Mouse (Mus musculus) spleen, adult 2 months (tissue): ENCODE data around the gene Fgfr2. TPM values are rescaled to one million over a fixed set of nuclear protein-coding genes. Genes with fewer than 3 reads are reported as not detected.

ENCODE experiments used
- DNase-seq, 2 experiments: peaks; one replicate each; pipeline versions ENCODE4 v3.0.0 to v3.0.0-alpha.2; 2012 to 2021; ENCODE audit warnings: low spot score in 2 of 2, low read depth in 1 of 2
- H3K27ac ChIP-seq: fragments of 200-500 bp; 2 replicates; pipeline ENCODE4 v1.5.1; 2012; ENCODE audit warnings: low read length, inconsistent platforms; ENCODE audit not compliant: insufficient read depth
- H3K27me3 ChIP-seq: fragments of 200-500 bp; 2 replicates; pipeline ENCODE4 v1.6.1; 2012; ENCODE audit warnings: mild to moderate bottlenecking, moderate library complexity, low read length, inconsistent platforms; ENCODE audit not compliant: control insufficient read depth, insufficient read depth
- H3K36me3 ChIP-seq: fragments of 200-500 bp; 2 replicates; pipeline ENCODE4 v1.6.1; 2012; ENCODE audit warnings: mild to moderate bottlenecking, low read length, inconsistent platforms; ENCODE audit not compliant: control insufficient read depth, insufficient read depth
- H3K4me1 ChIP-seq: fragments of 200-500 bp; 2 replicates; pipeline ENCODE4 v1.6.1; 2011; ENCODE audit warnings: inconsistent platforms; ENCODE audit not compliant: control insufficient read depth, insufficient read depth, insufficient read length
- H3K4me3 ChIP-seq: fragments of 200-500 bp; 2 replicates; pipeline ENCODE4 v1.5.1; 2011; ENCODE audit warnings: mild to moderate bottlenecking, inconsistent platforms; ENCODE audit not compliant: insufficient read depth, insufficient read length; ENCODE audit errors: extremely low read depth
- CTCF ChIP-seq: fragments of 200-500 bp; IDR thresholded peaks from 2 replicates; pipeline ENCODE4 v1.5.1; 2011; ENCODE audit warnings: mild to moderate bottlenecking, inconsistent platforms; ENCODE audit not compliant: insufficient read depth, insufficient read length, insufficient replicate concordance; ENCODE audit errors: extremely low read depth
- POLR2A ChIP-seq: fragments of 200-500 bp; IDR thresholded peaks from 2 replicates; pipeline ENCODE4 v1.6.1; 2011; ENCODE audit warnings: low read depth, low read length, inconsistent platforms
- WGBS: fragments of 180-500 bp; shearing (Covaris S2); methylation state at CpG from one replicate; pipeline ENCODE4 v1.1.7; 2018; 5-methylcytosine and 5-hydroxymethylcytosine counted together
- polyA plus RNA-seq: library from polyadenylated mRNA; depleted of rRNA; stranded (reverse); fragments of >200 nt; gene quantifications from 2 replicates; pipeline ENCODE4 v1.2.3, GENCODE M21; 2012

Fgfr2 gene
- polyA plus RNA-seq, 1 experiment = 1.6 TPM

DNA sequence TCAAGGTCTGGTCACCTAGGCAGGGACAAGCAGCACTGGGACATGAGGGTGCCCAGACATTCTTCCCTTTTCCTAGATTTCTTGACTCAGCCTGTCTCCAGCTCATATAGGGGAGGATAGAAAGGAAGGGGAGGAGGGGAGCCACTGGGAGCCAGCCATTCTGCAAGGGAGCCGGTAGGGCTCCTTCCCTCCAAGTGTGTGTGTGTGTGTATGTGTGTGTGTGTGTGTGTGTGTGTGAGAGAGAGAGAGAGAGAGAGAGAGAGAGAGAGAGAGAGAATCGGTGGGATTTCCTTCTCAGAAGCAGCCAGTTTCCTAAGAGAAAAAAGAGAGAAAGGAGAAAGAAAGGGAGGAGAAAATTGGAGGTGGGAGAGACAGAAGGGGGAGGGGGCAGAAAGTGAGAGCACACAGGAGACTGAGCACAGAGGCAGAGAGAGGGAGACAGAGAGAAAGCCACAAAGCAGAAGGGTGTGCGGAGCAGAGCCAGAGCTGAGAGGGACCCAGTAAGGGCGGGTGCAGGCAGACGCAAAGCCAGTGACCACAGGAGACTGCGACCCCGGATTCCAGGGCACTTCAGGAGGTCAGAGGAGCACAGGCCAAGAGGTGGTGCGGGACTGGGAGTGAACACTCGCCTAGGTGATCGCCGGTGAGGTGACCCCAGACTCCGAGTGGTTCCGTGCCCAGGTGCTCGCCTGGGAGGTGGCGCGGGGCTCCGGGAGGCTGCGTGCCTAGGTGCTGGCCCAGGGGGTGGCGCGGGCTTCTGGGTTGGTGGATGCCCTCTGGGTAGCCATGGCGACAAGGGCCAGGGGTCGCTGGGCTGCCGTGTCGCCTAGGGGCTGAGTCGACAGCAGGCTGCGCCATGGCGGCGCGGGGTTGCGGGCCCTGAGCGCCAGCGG is 1156.9 kb downstream of the Fgfr2 start, which contains the start of gene Gpr26:
Gene Gpr26, plus strand, starts transcription at position 438 of the 893 bp plus-strand sequence.
- no peak within 1 kb of the TSS for H3K27ac ChIP-seq
- WGBS = 13% methylated on average over 31 of the region's 32 CpGs
- no peaks in the 10 kb centered on the region for H3K27me3 ChIP-seq
- DNase-seq = no peak
- H3K4me1 ChIP-seq = no peaks in the 10 kb centered on the region
- H3K4me3 ChIP-seq = no peak within 1 kb of the TSS
- no peak for TF ChIP-seq CTCF
- TF ChIP-seq POLR2A = no peak
- H3K36me3 ChIP-seq = no peaks in the 10 kb centered on the region

DNA sequence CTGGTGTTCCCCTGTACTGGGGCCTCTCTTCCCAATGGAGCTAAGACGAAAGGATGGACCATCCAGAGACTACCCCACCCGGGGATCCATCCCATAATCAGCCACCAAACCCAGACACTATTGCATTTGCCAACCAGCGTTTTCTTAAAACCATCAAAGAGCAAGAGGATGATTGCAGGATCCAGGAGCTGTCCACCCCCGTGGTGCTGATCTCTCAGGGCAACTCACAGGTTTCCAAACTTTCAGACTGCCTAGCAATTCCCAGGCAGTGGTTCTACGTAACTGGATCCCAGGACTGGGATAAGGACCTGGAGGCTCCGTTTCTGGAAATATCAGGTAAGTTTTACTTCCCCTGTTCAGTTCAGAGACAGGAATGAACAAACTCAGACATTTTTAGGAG is 1162.6 kb downstream of the Fgfr2 start:
- no peaks in the 10 kb centered on the region for H3K36me3 ChIP-seq
- H3K4me3 ChIP-seq = no peak overlapping the region
- DNase-seq = no peak
- TF ChIP-seq POLR2A = no peak
- TF ChIP-seq CTCF = no peak
- no peaks in the 10 kb centered on the region for H3K4me1 ChIP-seq
- H3K27ac ChIP-seq = no peak overlapping the region
- H3K27me3 ChIP-seq = no peaks in the 10 kb centered on the region
- WGBS = 26% methylated on average over 6 of the region's 6 CpGs

DNA sequence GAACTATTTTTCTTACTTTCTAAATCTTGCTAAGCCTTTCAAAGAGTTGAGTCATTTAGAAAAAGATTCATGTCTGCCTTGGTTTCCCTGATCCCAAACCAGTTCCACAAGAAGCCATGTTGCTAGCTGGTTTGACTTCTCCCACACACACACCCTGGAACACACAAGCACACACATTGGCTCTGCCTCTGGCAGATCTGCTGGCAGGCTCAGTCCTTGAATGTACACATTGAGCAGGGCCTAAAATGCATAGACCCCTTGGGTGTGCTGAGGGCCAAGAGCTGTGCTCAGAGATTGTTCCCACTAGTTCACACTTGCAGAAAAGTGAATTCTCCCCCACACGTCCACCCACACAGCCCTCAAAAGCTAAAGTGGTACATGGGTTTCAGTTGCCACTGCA is 1164.4 kb downstream of the Fgfr2 start:
- DNase-seq = no peak
- H3K27me3 ChIP-seq = no peaks in the 10 kb centered on the region
- TF ChIP-seq POLR2A (no peak), CTCF (no peak)
- no peak overlapping the region for H3K27ac ChIP-seq
- no peaks in the 10 kb centered on the region for H3K36me3 ChIP-seq
- no peaks in the 10 kb centered on the region for H3K4me1 ChIP-seq
- 58% methylated on average over 1 of the region's 1 CpGs for WGBS
- H3K4me3 ChIP-seq = no peak overlapping the region

DNA sequence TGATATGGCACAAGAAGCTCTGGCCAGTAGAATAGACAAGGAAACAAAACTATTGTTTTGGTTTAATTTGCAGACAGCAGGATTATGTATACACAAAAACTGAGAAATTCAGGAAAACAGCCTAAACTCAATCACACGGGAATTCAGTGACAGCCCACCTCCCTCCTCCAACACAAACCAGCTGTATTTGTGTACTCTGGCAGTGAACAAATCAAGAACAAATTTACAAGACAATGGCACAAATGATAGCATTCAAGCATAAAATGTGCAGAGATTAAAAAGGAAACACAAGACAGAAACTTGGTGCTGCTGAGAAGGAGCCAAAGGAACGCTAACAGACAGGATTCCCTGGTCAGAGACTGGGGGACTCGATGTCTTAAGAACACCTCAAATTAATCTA is 1169.7 kb downstream of the Fgfr2 start:
- no peak overlapping the region for H3K4me3 ChIP-seq
- DNase-seq = no peak
- no peak for TF ChIP-seq POLR2A
- no peak for TF ChIP-seq CTCF
- H3K27ac ChIP-seq = no peak overlapping the region
- WGBS = 85% methylated on average over 3 of the region's 3 CpGs
- no peaks in the 10 kb centered on the region for H3K27me3 ChIP-seq
- H3K4me1 ChIP-seq = no peaks in the 10 kb centered on the region
- H3K36me3 ChIP-seq = no peaks in the 10 kb centered on the region

DNA sequence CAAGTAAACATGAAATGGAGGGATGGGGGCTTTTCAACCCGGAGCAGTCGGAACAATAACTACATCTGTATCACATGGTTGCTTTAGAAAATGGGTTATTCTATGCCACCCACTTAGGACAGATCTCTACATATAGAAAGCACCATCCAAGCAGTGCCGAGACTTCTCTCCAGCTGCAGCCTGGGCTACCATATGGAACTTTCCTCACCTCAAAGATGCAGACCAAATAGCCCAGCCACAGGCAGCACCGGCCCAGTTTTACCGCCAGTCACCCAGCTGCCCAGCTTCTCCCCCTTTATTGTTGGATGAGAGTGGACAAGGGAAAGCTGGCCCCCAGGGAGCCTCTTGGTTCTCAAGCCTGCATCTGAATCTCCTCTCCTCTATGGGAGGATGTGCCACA is 1172.0 kb downstream of the Fgfr2 start:
- no peak for TF ChIP-seq POLR2A
- no peak for TF ChIP-seq CTCF
- Histone ChIP-seq H3K27ac (no peak overlapping the region), H3K36me3 (no peaks in the 10 kb centered on the region), H3K4me3 (no peak overlapping the region), H3K4me1 (no peaks in the 10 kb centered on the region), H3K27me3 (no peaks in the 10 kb centered on the region)
- no peak for DNase-seq
- 85% methylated on average over 5 of the region's 5 CpGs for WGBS

DNA sequence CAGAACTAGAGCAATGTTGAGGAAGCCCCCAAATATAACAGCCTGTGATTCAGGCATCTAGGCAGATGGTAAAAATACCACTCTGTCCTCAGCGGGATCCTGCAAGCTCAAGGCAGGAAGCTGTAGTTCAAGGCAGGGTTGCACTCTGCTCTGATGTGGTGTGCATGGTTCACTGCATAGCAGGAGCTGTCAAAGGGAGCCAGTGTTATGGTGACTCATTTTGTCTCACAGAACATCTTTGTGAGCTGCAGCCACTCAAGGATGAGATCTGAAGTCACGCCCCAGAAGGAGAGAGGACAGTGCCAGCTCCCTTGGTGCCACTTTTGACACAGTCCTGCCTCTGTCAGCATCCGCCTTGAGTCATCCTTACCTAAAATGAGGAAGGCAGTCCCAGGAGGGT is 1185.5 kb downstream of the Fgfr2 start:
- TF ChIP-seq CTCF (no peak), POLR2A (no peak)
- H3K27me3 ChIP-seq = no peaks in the 10 kb centered on the region
- no peak for DNase-seq
- WGBS = 52% methylated on average over 3 of the region's 3 CpGs
- no peak overlapping the region for H3K27ac ChIP-seq
- H3K36me3 ChIP-seq = no peaks in the 10 kb centered on the region
- no peak overlapping the region for H3K4me3 ChIP-seq
- no peaks in the 10 kb centered on the region for H3K4me1 ChIP-seq

DNA sequence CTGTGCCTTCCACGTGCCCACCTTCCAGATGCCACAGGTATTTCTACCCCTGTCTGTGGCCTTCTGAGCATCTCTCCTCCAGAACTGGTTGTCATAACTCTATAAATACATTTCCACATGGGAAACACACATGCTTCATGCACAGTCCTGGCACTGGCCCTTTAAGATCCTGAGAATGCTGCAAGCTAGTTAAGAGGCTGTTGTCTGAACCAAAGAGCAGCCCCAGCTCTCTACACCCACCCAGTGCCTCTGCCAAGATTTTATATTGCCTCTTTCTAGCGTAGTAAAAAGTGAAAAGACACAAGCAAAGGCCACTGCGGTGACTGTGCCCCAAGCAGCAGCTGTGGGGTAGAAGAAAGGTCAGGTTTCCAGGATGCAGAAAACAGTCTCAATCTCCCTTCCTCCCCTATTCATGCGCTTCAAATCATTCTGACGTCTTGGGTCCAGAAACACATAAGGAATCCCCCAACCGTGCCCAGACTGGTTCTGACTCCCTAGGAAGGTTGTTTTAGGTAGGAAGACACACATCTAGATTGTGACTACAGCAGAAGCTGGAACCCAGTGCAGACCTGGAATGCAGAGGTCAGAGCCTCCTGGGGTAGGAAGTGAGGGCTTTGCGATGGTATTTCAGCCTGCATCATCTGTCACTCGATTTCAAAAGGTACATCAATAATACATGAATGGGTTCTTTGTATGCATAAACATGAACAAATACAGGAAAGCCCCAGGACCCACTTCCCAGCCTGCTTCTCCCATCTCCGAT is 1195.7 kb downstream of the Fgfr2 start:
- Histone ChIP-seq H3K36me3 (no peaks in the 10 kb centered on the region), H3K27ac (no peak overlapping the region), H3K4me1 (no peaks in the 10 kb centered on the region), H3K27me3 (no peaks in the 10 kb centered on the region), H3K4me3 (no peak overlapping the region)
- no peak for DNase-seq
- 65% methylated on average over 9 of the region's 9 CpGs for WGBS
- TF ChIP-seq CTCF = no peak
- TF ChIP-seq POLR2A = no peak
